Mouse (Mus musculus) lung, embryonic 14.5 days (tissue): Measurements from ENCODE around the gene Pak4. TPM values are rescaled to one million over a fixed set of nuclear protein-coding genes. Genes with fewer than 3 reads are reported as not detected.

Experiments
- ATAC-seq: fragments of 200-750 bp; cut with Nextera tagmentation; 2 replicates; pipeline ENCODE4 v1.8.0; 2017; ENCODE audit warnings: mild to moderate bottlenecking, moderate TSS enrichment, moderate library complexity; ENCODE audit not compliant: insufficient read depth
- DNase-seq: peaks from one replicate; pipeline ENCODE4 v3.0.0-alpha.2; 2015
- H3K27ac ChIP-seq: fragments of 300-500 bp; sonication (generic); 2 replicates; pipeline ENCODE4 v1.5.1; 2014; ENCODE audit warnings: low read depth, mild to moderate bottlenecking, moderate library complexity
- H3K27me3 ChIP-seq: fragments of 300-500 bp; sonication (generic); 2 replicates; pipeline ENCODE4 v1.6.1; 2014; ENCODE audit warnings: low read length, control low read depth; ENCODE audit not compliant: insufficient read depth
- H3K36me3 ChIP-seq: fragments of 300-500 bp; sonication (generic); 2 replicates; pipeline ENCODE4 v1.6.1; 2014; ENCODE audit warnings: control low read depth; ENCODE audit not compliant: insufficient read depth
- H3K4me1 ChIP-seq: fragments of 300-500 bp; sonication (generic); 2 replicates; pipeline ENCODE4 v1.6.1; 2014; ENCODE audit warnings: antibody characterized with exemption, control low read depth; ENCODE audit not compliant: insufficient read depth
- H3K4me2 ChIP-seq: fragments of 300-500 bp; sonication (generic); 2 replicates; pipeline ENCODE4 v1.6.1; 2014; ENCODE audit warnings: mild to moderate bottlenecking
- H3K4me3 ChIP-seq: fragments of 300-500 bp; sonication (generic); 2 replicates; pipeline ENCODE4 v1.5.1; 2014; ENCODE audit warnings: low read depth, low read length
- H3K9ac ChIP-seq: fragments of 300-500 bp; sonication (generic); 2 replicates; pipeline ENCODE4 v1.6.1; 2014
- H3K9me3 ChIP-seq: fragments of 300-500 bp; sonication (generic); 2 replicates; pipeline ENCODE4 v1.6.1; 2016; ENCODE audit warnings: low read depth, low read length, control low read depth
- CTCF ChIP-seq: IDR thresholded peaks from 2 replicates; pipeline ENCODE4 v1.5.1; 2016; ENCODE audit warnings: antibody characterized with exemption, low read depth
- WGBS: fragments of 180-500 bp; shearing (Covaris S2); extraction: QIAGEN DNeasy Blood & Tissue Kit; methylation state at CpG from one replicate; pipeline ENCODE4 v1.1.7; 2014; 5-methylcytosine and 5-hydroxymethylcytosine counted together
- polyA plus RNA-seq: library from polyadenylated mRNA; unstranded; fragments of >200 nt; fragmentation: Nextera tagmentation; extraction: Ambion mirVana; gene quantifications from 2 replicates; pipeline ENCODE4 v1.2.1, GENCODE M21; 2014

The Pak4 gene
- polyA plus RNA-seq, 1 experiment from 2014 or later: 52.5 TPM

DNA sequence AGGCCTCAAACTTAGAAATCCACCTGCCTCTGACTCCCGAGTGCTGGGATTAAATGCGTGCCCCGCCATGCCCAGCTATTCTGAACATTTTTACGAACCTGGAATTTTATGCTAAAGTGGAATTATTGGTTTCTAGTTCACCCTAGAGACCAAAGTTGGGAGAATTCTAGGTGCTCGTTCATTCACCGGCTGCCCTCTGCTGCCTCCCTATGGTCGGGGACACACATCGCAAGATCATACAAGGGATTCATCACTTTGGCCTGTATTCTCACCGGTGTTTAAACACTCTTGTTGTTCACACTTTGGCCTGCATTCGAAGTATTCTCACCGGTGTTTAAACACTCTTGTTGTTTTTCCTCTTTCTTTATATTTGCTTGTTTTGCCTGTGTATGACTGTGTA, 3.0 kb upstream of the Pak4 start:
- no peak overlapping the region for H3K4me2 ChIP-seq
- H3K9ac ChIP-seq: no peak overlapping the region
- ATAC-seq (no peak), DNase-seq (peak; percentile 87)
- TF ChIP-seq CTCF: peak; percentile 91
- no peak overlapping the region for H3K27ac ChIP-seq
- H3K27me3 ChIP-seq: no peaks in the 10 kb centered on the region
- WGBS: 8% methylated on average over 11 of the region's 11 CpGs
- H3K4me1 ChIP-seq: peaks cover 10% of the 10 kb centered on the region; the same call in 1 of the 2 replicates
- no peaks in the 10 kb centered on the region for H3K36me3 ChIP-seq
- no peak overlapping the region for H3K4me3 ChIP-seq
- no peaks in the 10 kb centered on the region for H3K9me3 ChIP-seq

DNA sequence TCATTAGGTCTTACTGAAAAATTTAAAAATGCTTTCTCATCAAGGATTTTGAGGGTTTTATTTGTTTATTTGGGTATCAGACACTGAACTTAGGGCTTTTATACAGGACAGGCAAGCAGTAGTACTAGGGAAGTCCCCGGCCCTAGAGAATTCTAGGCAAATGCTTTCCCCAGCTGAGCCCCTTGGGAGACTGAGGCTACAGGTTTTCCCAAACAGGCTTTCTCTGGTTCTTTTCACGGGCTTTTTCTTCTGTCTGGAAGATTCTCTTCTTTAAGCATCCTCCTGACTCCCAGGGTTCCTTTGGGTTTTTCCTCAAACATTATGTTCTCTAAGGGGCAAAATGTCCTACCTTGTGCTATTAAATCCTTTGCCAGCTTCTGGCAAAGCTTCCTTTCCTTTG, 966 bp upstream of the Pak4 start:
- Histone ChIP-seq H3K4me2 (no peak overlapping the region), H3K4me3 (no peak overlapping the region), H3K36me3 (peaks cover 5% of the 10 kb centered on the region; the same call in 1 of the 2 replicates), H3K4me1 (peaks cover 18% of the 10 kb centered on the region), H3K27ac (no peak overlapping the region), H3K9ac (no peak overlapping the region), H3K9me3 (no peaks in the 10 kb centered on the region), H3K27me3 (no peaks in the 10 kb centered on the region)
- 61% methylated on average over 2 of the region's 2 CpGs for WGBS
- ATAC-seq (no peak), DNase-seq (no peak)
- TF ChIP-seq CTCF: no peak

DNA sequence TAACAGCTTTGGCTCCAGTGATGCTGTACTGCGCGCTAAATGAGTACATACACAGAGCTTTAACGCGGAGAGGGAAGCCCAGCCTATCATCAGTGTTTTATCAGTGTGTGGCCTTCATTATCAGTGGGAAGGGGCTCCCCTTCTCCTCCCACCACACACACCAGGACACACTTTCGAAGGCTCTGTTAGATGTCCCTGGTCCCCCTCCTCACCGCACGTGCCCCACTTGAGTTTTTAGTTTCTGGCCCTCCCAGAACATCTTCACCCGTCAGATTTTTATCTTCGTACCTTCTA, 761 bp downstream of the Pak4 start:
- H3K4me1 ChIP-seq: peaks cover 31% of the 10 kb centered on the region
- no peak for DNase-seq

GRCm38 (mm10) chr7:28596436-28597276, 1.3 kb downstream of the Pak4 start:
- peak; percentile 65 for DNase-seq
- H3K4me1 ChIP-seq: peaks cover 31% of the 10 kb centered on the region

More for the DNA sequence above, 761 bp downstream of the Pak4 start:
- Histone ChIP-seq H3K4me3 (peak overlapping the region; percentile 64), H3K27me3 (no peaks in the 10 kb centered on the region), H3K9me3 (no peaks in the 10 kb centered on the region), H3K27ac (peak overlapping the region; percentile 79), H3K36me3 (peaks cover 5% of the 10 kb centered on the region; the same call in 1 of the 2 replicates), H3K4me2 (peak overlapping the region; percentile 85), H3K9ac (peak overlapping the region; percentile 69)
- no peak for ATAC-seq
- WGBS: 5% methylated on average over 9 of the region's 9 CpGs
- no peak for TF ChIP-seq CTCF

GRCm38 (mm10) chr7:28595751-28596435, 2.1 kb downstream of the Pak4 start:
- DNase-seq (no peak), ATAC-seq (no peak)
- no peak for TF ChIP-seq CTCF
- no peaks in the 10 kb centered on the region for H3K9me3 ChIP-seq
- peak overlapping the region; percentile 85 for H3K4me2 ChIP-seq
- peaks cover 31% of the 10 kb centered on the region for H3K4me1 ChIP-seq
- H3K9ac ChIP-seq: 0 out of 2 replicates have a peak overlapping the region, but pooled peaks have one; percentile 69
- peaks cover 5% of the 10 kb centered on the region; the same call in 1 of the 2 replicates for H3K36me3 ChIP-seq
- no peaks in the 10 kb centered on the region for H3K27me3 ChIP-seq
- 71% methylated on average over 8 of the region's 8 CpGs for WGBS
- peak overlapping the region; percentile 64 for H3K4me3 ChIP-seq
- H3K27ac ChIP-seq: 0 out of 2 replicates have a peak overlapping the region, but pooled peaks have one; percentile 79

More at GRCm38 (mm10) chr7:28596436-28597276, 1.3 kb downstream of the Pak4 start:
- ATAC-seq: peak; percentile 37
- no peaks in the 10 kb centered on the region for H3K9me3 ChIP-seq
- peak overlapping the region; percentile 64 for H3K4me3 ChIP-seq
- peaks cover 5% of the 10 kb centered on the region; the same call in 1 of the 2 replicates for H3K36me3 ChIP-seq
- H3K27me3 ChIP-seq: no peaks in the 10 kb centered on the region
- no peak for TF ChIP-seq CTCF
- 21% methylated on average over 20 of the region's 20 CpGs for WGBS
- peak overlapping the region; percentile 69 for H3K9ac ChIP-seq
- peak overlapping the region; percentile 79 for H3K27ac ChIP-seq
- H3K4me2 ChIP-seq: peak overlapping the region; percentile 85

- H3K4me3 ChIP-seq: no peak overlapping the region
- no peak for TF ChIP-seq CTCF
- 32% methylated on average over 14 of the region's 14 CpGs for WGBS
- DNase-seq (peak; percentile 48), ATAC-seq (no peak)
- H3K4me2 ChIP-seq: no peak overlapping the region
- peaks cover 5% of the 10 kb centered on the region; the same call in 1 of the 2 replicates for H3K36me3 ChIP-seq
- no peak overlapping the region; the same call in 1 of the 2 replicates for H3K9ac ChIP-seq
- no peak overlapping the region for H3K27ac ChIP-seq
- no peaks in the 10 kb centered on the region for H3K27me3 ChIP-seq
- H3K4me1 ChIP-seq: peaks cover 36% of the 10 kb centered on the region
- no peaks in the 10 kb centered on the region for H3K9me3 ChIP-seq
Observed at GRCm38 (mm10) chr7:28593206-28594111, 4.5 kb downstream of the Pak4 start.
